Mouse (Mus musculus) bone marrow macrophage, adult 2 months (primary cell): ENCODE results near the gene Dnah14.

ENCODE experiments used
- CTCF ChIP-seq: IDR thresholded peaks from 2 replicates; pipeline ENCODE4 v1.5.1; 2012; ENCODE audit warnings: low read depth, mild to moderate bottlenecking, low read length, moderate library complexity
- POLR2A ChIP-seq: IDR thresholded peaks from 2 replicates; pipeline ENCODE4 v1.6.1; 2012; ENCODE audit warnings: mild to moderate bottlenecking, low read depth, low read length, borderline replicate concordance

GRCm38 (mm10) chr1:181771871-181772270 is 195.5 kb downstream of the Dnah14 start:
- TF ChIP-seq POLR2A (no peak), CTCF (no peak)
